Mouse (Mus musculus) G1E (cell line): Measurements from ENCODE around the gene Slc45a1.

Experiments used
- CTCF ChIP-seq: IDR thresholded peaks from 2 replicates; pipeline ENCODE4 v1.5.1; 2012; ENCODE audit warnings: low read depth, low read length, inconsistent platforms, mixed read lengths
- GATA1 ChIP-seq: IDR thresholded peaks from 2 replicates; pipeline ENCODE4 v1.6.1; 2012; ENCODE audit warnings: borderline replicate concordance, low read length, inconsistent platforms, mixed read lengths

- TF ChIP-seq CTCF, result no peak
- no peak for TF ChIP-seq GATA1
Observed at GRCm38 (mm10) chr4:150587597-150588299, 64.2 kb downstream of the Slc45a1 start.
